In genomic region chr7:17026710-17027587, GRCm38 (mm10) we compare ENCODE assay signal across 8 mouse cellular contexts. TPM values are rescaled to one million over a fixed set of nuclear protein-coding genes. Genes with fewer than 3 reads are reported as not detected.
DNase-seq lines count a peak whose midpoint lies in the region; ATAC-seq and TF ChIP-seq lines count a peak whose summit lies in the region.

No protein-coding gene starts in this region.

- H3K9ac ChIP-seq in embryonic facial prominence, embryonic 11.5 days (replicated peaks; ENCODE audit: low read length) = peak overlapping the region; percentile 83
- H3K9ac ChIP-seq in hindbrain, embryonic 16.5 days (ENCODE audit: low read depth, low read length) = peak overlapping the region; percentile 88
- H3K9ac ChIP-seq in liver, postnatal 0 days (replicated peaks) = peak overlapping the region; percentile 85

- no peak for TF ChIP-seq EP300 in liver, postnatal 0 days (IDR thresholded peaks at IDR 0.05; ENCODE audit: low read depth)

- no peaks in the 10 kb centered on the region for H3K9me3 ChIP-seq in embryonic facial prominence, embryonic 11.5 days (replicated peaks; ENCODE audit: control insufficient read depth, low read length)
- H3K9me3 ChIP-seq in hindbrain, embryonic 16.5 days (ENCODE audit: control insufficient read depth, low read length) = no peaks in the 10 kb centered on the region
- H3K9me3 ChIP-seq in liver, postnatal 0 days (ENCODE audit: low read length) = no peaks in the 10 kb centered on the region

- H3K4me3 ChIP-seq in embryonic facial prominence, embryonic 11.5 days (ENCODE audit: low read depth, low read length) = peak overlapping the region; percentile 82
- H3K4me3 ChIP-seq in hindbrain, embryonic 16.5 days (ENCODE audit: low read length) = peak overlapping the region; percentile 85
- peak overlapping the region; percentile 92 for H3K4me3 ChIP-seq in liver, postnatal 0 days (ENCODE audit: low read depth, low read length)

- H3K27ac ChIP-seq in embryonic facial prominence, embryonic 11.5 days (replicated peaks; ENCODE audit: low read depth, low read length) = no peak overlapping the region
- H3K27ac ChIP-seq in hindbrain, embryonic 16.5 days (ENCODE audit: low read depth, low read length) = peak overlapping the region; percentile 79
- H3K27ac ChIP-seq in liver, postnatal 0 days (ENCODE audit: low read depth) = peak overlapping the region; percentile 88

- ATAC-seq in embryonic facial prominence, embryonic 11.5 days (replicated peaks; ENCODE audit: insufficient number of reproducible peaks, low FRiP score, low TSS enrichment, low read depth) = no peak
- peak; percentile 8; the same call in 1 of the 2 replicates for ATAC-seq in hindbrain, embryonic 16.5 days
- peak; percentile 71 for ATAC-seq in liver, postnatal 0 days

- 5% methylated on average over 24 of the region's 24 CpGs for WGBS in embryonic facial prominence, embryonic 11.5 days
- WGBS in hindbrain, embryonic 16.5 days = 9% methylated on average over 24 of the region's 24 CpGs
- WGBS in liver, postnatal 0 days (ENCODE audit: insufficient replicate concordance) = 2% methylated on average over 24 of the region's 24 CpGs

- peak overlapping the region; percentile 69 for H3K4me2 ChIP-seq in embryonic facial prominence, embryonic 11.5 days (ENCODE audit: low read depth, low read length)
- H3K4me2 ChIP-seq in hindbrain, embryonic 16.5 days (ENCODE audit: low read length) = peak overlapping the region; percentile 56
- peak overlapping the region; percentile 84 for H3K4me2 ChIP-seq in liver, postnatal 0 days (ENCODE audit: low read depth, low read length)

- peak; percentile 74 for DNase-seq in left cerebral cortex, adult 11 months (ENCODE audit: low spot score)
- DNase-seq in left cerebral cortex, adult 8-10 months (ENCODE audit: low spot score in 2 of 2) = no peak
- peak; percentile 73 for DNase-seq in WW6 (ENCODE audit: low read depth, low spot score)
- DNase-seq in embryonic facial prominence, embryonic 11.5 days (ENCODE audit: low spot score) = peak; percentile 79
- DNase-seq in liver, postnatal 0 days = peak; percentile 80
- DNase-seq in retina, embryonic 14.5 days (ENCODE audit: low spot score) = peak; percentile 82
- no peak for DNase-seq in ovary, postnatal 10 days (ENCODE audit: low spot score)

- no peaks in the 10 kb centered on the region for H3K27me3 ChIP-seq in embryonic facial prominence, embryonic 11.5 days (ENCODE audit: control insufficient read depth, insufficient read depth, low read length)
- no peaks in the 10 kb centered on the region; the same call in 1 of the 2 replicates for H3K27me3 ChIP-seq in hindbrain, embryonic 16.5 days (replicated peaks; ENCODE audit: control insufficient read depth, insufficient read depth, low read length)
- no peaks in the 10 kb centered on the region for H3K27me3 ChIP-seq in liver, postnatal 0 days (ENCODE audit: insufficient read depth, low read length)

- TF ChIP-seq CTCF in liver, postnatal 0 days (IDR thresholded peaks at IDR 0.05; ENCODE audit: low read depth) = peak; percentile 83

- H3K4me1 ChIP-seq in embryonic facial prominence, embryonic 11.5 days (ENCODE audit: control insufficient read depth, insufficient read depth, low read length) = peaks cover 3% of the 10 kb centered on the region; the same call in 1 of the 2 replicates
- H3K4me1 ChIP-seq in hindbrain, embryonic 16.5 days (ENCODE audit: control insufficient read depth, insufficient read depth, low read depth, low read length) = peaks cover 20% of the 10 kb centered on the region
- H3K4me1 ChIP-seq in liver, postnatal 0 days (ENCODE audit: insufficient read depth) = peaks cover 51% of the 10 kb centered on the region

- no peaks in the 10 kb centered on the region; the same call in none of the 2 replicates for H3K36me3 ChIP-seq in embryonic facial prominence, embryonic 11.5 days (replicated peaks; ENCODE audit: control insufficient read depth, insufficient read depth, low read depth, low read length)
- peaks cover 13% of the 10 kb centered on the region for H3K36me3 ChIP-seq in hindbrain, embryonic 16.5 days (ENCODE audit: control insufficient read depth, insufficient read depth, low read length)
- peaks cover 13% of the 10 kb centered on the region for H3K36me3 ChIP-seq in liver, postnatal 0 days (replicated peaks; ENCODE audit: insufficient read depth, low read length)

RNA-seq across cellular contexts. Expression of gene Ppp5c, which starts 0.8 kb away (rescaled TPM):
- 100 to 1,000 TPM; 149 to 165 (median 157) TPM for total RNA-seq in left cerebral cortex, adult 8-10 months (2022)
- polyA plus RNA-seq in embryonic facial prominence, embryonic 11.5 days (2014; fragmentation: Nextera tagmentation; extraction: Ambion mirVana) = 100 and 102 TPM in 2 replicates
- 132 and 138 TPM in 2 replicates for polyA plus RNA-seq in hindbrain, embryonic 16.5 days (2015; fragmentation: Nextera tagmentation; extraction: Ambion mirVana)
- polyA plus RNA-seq in liver, postnatal 0 days (2015; fragmentation: Nextera tagmentation; extraction: Ambion mirVana) = 26.9 and 32.1 TPM in 2 replicates

RNA-seq across cellular contexts. Expression of gene Ccdc8, which starts 34.4 kb away (rescaled TPM):
- total RNA-seq in left cerebral cortex, adult 8-10 months (2022) = 1 to 10 TPM; 1.9 to 2.3 (median 2.1) TPM
- 15.9 and 17.1 TPM in 2 replicates for polyA plus RNA-seq in embryonic facial prominence, embryonic 11.5 days (2014; fragmentation: Nextera tagmentation; extraction: Ambion mirVana)
- polyA plus RNA-seq in hindbrain, embryonic 16.5 days (2015; fragmentation: Nextera tagmentation; extraction: Ambion mirVana) = 7.9 and 9.9 TPM in 2 replicates
- 1.1 and 1.3 TPM in 2 replicates for polyA plus RNA-seq in liver, postnatal 0 days (2015; fragmentation: Nextera tagmentation; extraction: Ambion mirVana)

RNA-seq across cellular contexts. Expression of gene Hif3a, which starts 35.3 kb away (rescaled TPM):
- 10 to 100 TPM in 1 of 4 experiments, 1 to 10 TPM in 3; 5.9 to 11.5 (median 8.9) TPM for total RNA-seq in left cerebral cortex, adult 8-10 months (2022)
- 6.7 TPM in 2 replicates for polyA plus RNA-seq in embryonic facial prominence, embryonic 11.5 days (2014; fragmentation: Nextera tagmentation; extraction: Ambion mirVana)
- 6.9 and 8.9 TPM in 2 replicates for polyA plus RNA-seq in hindbrain, embryonic 16.5 days (2015; fragmentation: Nextera tagmentation; extraction: Ambion mirVana)
- polyA plus RNA-seq in liver, postnatal 0 days (2015; fragmentation: Nextera tagmentation; extraction: Ambion mirVana) = 2.6 and 3.9 TPM in 2 replicates

RNA-seq across cellular contexts. Expression of gene Gm42372, which starts 44.1 kb away (rescaled TPM):
- total RNA-seq in left cerebral cortex, adult 8-10 months (2022) = 10 to 100 TPM; 60.8 to 66.8 (median 62.2) TPM
- 0.52 and 0.63 TPM in 2 replicates for polyA plus RNA-seq in embryonic facial prominence, embryonic 11.5 days (2014; fragmentation: Nextera tagmentation; extraction: Ambion mirVana)
- polyA plus RNA-seq in hindbrain, embryonic 16.5 days (2015; fragmentation: Nextera tagmentation; extraction: Ambion mirVana) = 5.7 and 7.4 TPM in 2 replicates
- polyA plus RNA-seq in liver, postnatal 0 days (2015; fragmentation: Nextera tagmentation; extraction: Ambion mirVana) = not detected in 2 replicates

RNA-seq across cellular contexts. Expression of gene Psg16, which starts 46.9 kb away (rescaled TPM):
- total RNA-seq in left cerebral cortex, adult 8-10 months (2022) = 1 to 10 TPM; 4.4 to 6.5 (median 5.5) TPM
- 0.10 and 0.11 TPM in 2 replicates for polyA plus RNA-seq in embryonic facial prominence, embryonic 11.5 days (2014; fragmentation: Nextera tagmentation; extraction: Ambion mirVana)
- 5.0 and 5.6 TPM in 2 replicates for polyA plus RNA-seq in hindbrain, embryonic 16.5 days (2015; fragmentation: Nextera tagmentation; extraction: Ambion mirVana)
- 0.54 and 0.69 TPM in 2 replicates for polyA plus RNA-seq in liver, postnatal 0 days (2015; fragmentation: Nextera tagmentation; extraction: Ambion mirVana)

Comparison
In these comparisons a context has a peak if more than half of its experiments do, and no peak if none do; other contexts are left out.
1. DNase-seq: peak in left cerebral cortex, adult 11 months (single experiment), WW6 (single experiment), embryonic facial prominence, embryonic 11.5 days (single experiment), liver, postnatal 0 days (single experiment) and retina, embryonic 14.5 days (single experiment); none in left cerebral cortex, adult 8-10 months (0 of 2) and ovary, postnatal 10 days (single experiment).
2. Peak in every context shown above with its lines, with median percentiles within 50 percentile points of each other: H3K4me2 ChIP-seq, H3K4me3 ChIP-seq and H3K9ac ChIP-seq.